Mouse (Mus musculus): ENCODE results near the gene Dcaf8.

The Dcaf8 gene

GRCm38 (mm10) chr1:172194435-172194834 is 46.6 kb downstream of the Dcaf8 start:
- DNase-seq (ENCODE audit: low read depth in 2 of 2, low spot score in 2 of 2): no peak

GRCm38 (mm10) chr1:172197146-172197545 is 49.3 kb downstream of the Dcaf8 start:
- peak in 1 of 2 experiments; percentile 11 for DNase-seq (ENCODE audit: low read depth in 2 of 2, low spot score in 2 of 2)

- DNase-seq (ENCODE audit: low read depth in 2 of 2, low spot score in 2 of 2): no peak
These were observed 50.0 kb downstream of the Dcaf8 start for GRCm38 (mm10) chr1:172197851-172198250.

GRCm38 (mm10) chr1:172198316-172198715 is 50.4 kb downstream of the Dcaf8 start:
- no peak for DNase-seq (ENCODE audit: low read depth in 2 of 2, low spot score in 2 of 2)

- DNase-seq (ENCODE audit: low read depth in 2 of 2, low spot score in 2 of 2): no peak
These were observed 51.1 kb downstream of the Dcaf8 start for GRCm38 (mm10) chr1:172198996-172199395.

- no peak for DNase-seq (ENCODE audit: low read depth in 2 of 2, low spot score in 2 of 2)
These were observed 52.3 kb downstream of the Dcaf8 start for GRCm38 (mm10) chr1:172200161-172200560.

- no peak for DNase-seq (ENCODE audit: low read depth in 2 of 2, low spot score in 2 of 2)
These were observed 53.1 kb downstream of the Dcaf8 start for GRCm38 (mm10) chr1:172200871-172201447.

- DNase-seq (ENCODE audit: low read depth in 2 of 2, low spot score in 2 of 2): no peak
These were observed 54.3 kb downstream of the Dcaf8 start for GRCm38 (mm10) chr1:172201967-172202880.

- DNase-seq (ENCODE audit: low read depth in 2 of 2, low spot score in 2 of 2): no peak
These were observed 55.1 kb downstream of the Dcaf8 start for GRCm38 (mm10) chr1:172202894-172203522.

GRCm38 (mm10) chr1:172203566-172203965 is 55.7 kb downstream of the Dcaf8 start:
- DNase-seq (ENCODE audit: low read depth in 2 of 2, low spot score in 2 of 2): no peak

GRCm38 (mm10) chr1:172204033-172204813 is 56.3 kb downstream of the Dcaf8 start:
- DNase-seq (ENCODE audit: low read depth in 2 of 2, low spot score in 2 of 2): no peak

- DNase-seq (ENCODE audit: low read depth in 2 of 2, low spot score in 2 of 2): no peak
These were observed 57.2 kb downstream of the Dcaf8 start for GRCm38 (mm10) chr1:172204814-172205740.

- DNase-seq (ENCODE audit: low read depth in 2 of 2, low spot score in 2 of 2): peak; percentile 25 to 31
These were observed 57.8 kb downstream of the Dcaf8 start for GRCm38 (mm10) chr1:172205741-172206087.

GRCm38 (mm10) chr1:172206141-172206917 is 58.4 kb downstream of the Dcaf8 start, which contains the start of gene Pea15a:
Pea15a (minus strand) TSS chr1:172206804.
- peak; percentile 49 to 62 for DNase-seq (ENCODE audit: low read depth in 2 of 2, low spot score in 2 of 2)

- DNase-seq (ENCODE audit: low read depth in 2 of 2, low spot score in 2 of 2): no peak
These were observed 59.3 kb downstream of the Dcaf8 start for GRCm38 (mm10) chr1:172207111-172207584.

- DNase-seq (ENCODE audit: low read depth in 2 of 2, low spot score in 2 of 2): no peak
These were observed 64.9 kb downstream of the Dcaf8 start for GRCm38 (mm10) chr1:172212776-172213175.

- no peak for DNase-seq (ENCODE audit: low read depth in 2 of 2, low spot score in 2 of 2)
These were observed 65.9 kb downstream of the Dcaf8 start for GRCm38 (mm10) chr1:172213771-172214170.

GRCm38 (mm10) chr1:172214748-172215147 is 66.9 kb downstream of the Dcaf8 start:
- no peak for DNase-seq (ENCODE audit: low read depth in 2 of 2, low spot score in 2 of 2)

GRCm38 (mm10) chr1:172217148-172217547 is 69.3 kb downstream of the Dcaf8 start:
- DNase-seq (ENCODE audit: low read depth in 2 of 2, low spot score in 2 of 2): peak; percentile 70 to 79

Data from CD8-positive naive resting alpha-beta T cell, adult 2 months (primary cell).